Mouse (Mus musculus) liver, embryonic 16.5 days (tissue): ENCODE data around the gene Elmo2. TPM values are rescaled to one million over a fixed set of nuclear protein-coding genes. Genes with fewer than 3 reads are reported as not detected.

Source experiments
- ATAC-seq: fragments of 200-750 bp; cut with Nextera tagmentation; 2 replicates; pipeline ENCODE4 v1.8.0; 2017; ENCODE audit warnings: low read depth, mild to moderate bottlenecking, moderate number of reproducible peaks, moderate library complexity
- H3K27ac ChIP-seq: fragments of 300-500 bp; sonication (generic); 2 replicates; pipeline ENCODE4 v1.5.1; 2014; ENCODE audit warnings: mild to moderate bottlenecking, low read length
- H3K27me3 ChIP-seq: fragments of 300-500 bp; sonication (generic); 2 replicates; pipeline ENCODE4 v1.6.1; 2014; ENCODE audit warnings: low read depth, low read length, mixed read lengths; ENCODE audit not compliant: control insufficient read depth, insufficient read depth
- H3K36me3 ChIP-seq: fragments of 300-500 bp; sonication (generic); 2 replicates; pipeline ENCODE4 v1.6.1; 2014; ENCODE audit warnings: mild to moderate bottlenecking; ENCODE audit not compliant: control insufficient read depth, insufficient read depth
- H3K4me1 ChIP-seq: fragments of 300-500 bp; sonication (generic); 2 replicates; pipeline ENCODE4 v1.6.1; 2014; ENCODE audit warnings: low read depth, low read length, mixed read lengths; ENCODE audit not compliant: control insufficient read depth
- H3K4me2 ChIP-seq: fragments of 300-500 bp; sonication (generic); 2 replicates; pipeline ENCODE4 v1.6.1; 2014; ENCODE audit warnings: low read depth, low read length, mixed read lengths
- H3K4me3 ChIP-seq: fragments of 300-500 bp; sonication (generic); 2 replicates; pipeline ENCODE4 v1.5.1; 2014; ENCODE audit warnings: low read depth, mild to moderate bottlenecking, low read length
- H3K9ac ChIP-seq: fragments of 300-500 bp; sonication (generic); 2 replicates; pipeline ENCODE4 v1.6.1; 2014; ENCODE audit warnings: low read depth, low read length
- H3K9me3 ChIP-seq: fragments of 300-500 bp; sonication (generic); replicated peaks from 2 replicates; pipeline ENCODE4 v1.6.1; 2016; ENCODE audit warnings: low read length; ENCODE audit not compliant: control insufficient read depth
- WGBS: fragments of 180-500 bp; shearing (Covaris S2); extraction: QIAGEN DNeasy Blood & Tissue Kit; methylation state at CpG from one replicate; pipeline ENCODE4 v1.1.7; 2014; ENCODE audit not compliant: insufficient replicate concordance; 5-methylcytosine and 5-hydroxymethylcytosine counted together
- polyA plus RNA-seq: library from polyadenylated mRNA; unstranded; fragments of >200 nt; fragmentation: Nextera tagmentation; extraction: Ambion mirVana; gene quantifications from 2 replicates; pipeline ENCODE4 v1.2.1, GENCODE M21; 2015

The Elmo2 gene
- polyA plus RNA-seq, 1 experiment from 2014 or later = 16.3 TPM

- Histone ChIP-seq H3K27me3 (no peaks in the 10 kb centered on the region), H3K36me3 (no peaks in the 10 kb centered on the region), H3K4me3 (no peak overlapping the region), H3K4me1 (peaks cover 36% of the 10 kb centered on the region), H3K4me2 (no peak overlapping the region), H3K9ac (no peak overlapping the region), H3K27ac (no peak overlapping the region), H3K9me3 (no peaks in the 10 kb centered on the region)
- WGBS = 64% methylated on average over 3 of the region's 3 CpGs
- ATAC-seq = no peak
Measured at GRCm38 (mm10) chr2:165283644-165284043, 42.6 kb downstream of the Elmo2 start.

- no peaks in the 10 kb centered on the region for H3K9me3 ChIP-seq
- no peaks in the 10 kb centered on the region for H3K27me3 ChIP-seq
- H3K36me3 ChIP-seq = no peaks in the 10 kb centered on the region
- no peak for ATAC-seq
- no peak overlapping the region for H3K9ac ChIP-seq
- H3K4me1 ChIP-seq = peaks cover 28% of the 10 kb centered on the region
- no peak overlapping the region for H3K4me3 ChIP-seq
- 62% methylated on average over 4 of the region's 6 CpGs for WGBS
- no peak overlapping the region for H3K4me2 ChIP-seq
- no peak overlapping the region for H3K27ac ChIP-seq
Measured at GRCm38 (mm10) chr2:165281779-165282311, 44.4 kb downstream of the Elmo2 start.

DNA sequence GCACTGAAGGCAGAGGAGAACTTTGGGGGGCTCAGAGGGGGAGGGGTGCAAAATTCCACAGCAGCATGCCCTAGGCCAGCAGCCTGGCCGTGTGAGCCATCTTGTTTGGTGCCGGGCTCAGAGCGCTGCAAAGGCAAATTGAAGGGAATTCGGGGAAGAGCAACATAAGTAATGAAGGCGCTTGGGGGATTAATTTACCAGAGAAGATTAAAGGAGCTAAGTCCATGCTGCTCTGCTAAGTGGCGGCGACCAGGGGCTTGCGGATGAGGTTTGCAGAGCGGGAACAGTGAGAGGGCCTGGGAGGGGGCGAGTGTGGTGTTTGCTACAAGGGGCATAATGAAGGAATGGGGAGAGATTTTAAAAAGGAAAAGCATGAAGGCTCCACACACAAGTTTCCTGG lies 46.9 kb downstream of the Elmo2 start:
- WGBS = 78% methylated on average over 10 of the region's 10 CpGs
- H3K36me3 ChIP-seq = no peaks in the 10 kb centered on the region

GRCm38 (mm10) chr2:165277188-165277740 lies 49.0 kb downstream of the Elmo2 start:
- H3K27ac ChIP-seq = no peak overlapping the region
- no peak overlapping the region for H3K9ac ChIP-seq
- no peak for ATAC-seq
- H3K4me3 ChIP-seq = no peak overlapping the region
- WGBS = 63% methylated on average over 5 of the region's 5 CpGs
- H3K9me3 ChIP-seq = no peaks in the 10 kb centered on the region
- H3K36me3 ChIP-seq = no peaks in the 10 kb centered on the region
- no peaks in the 10 kb centered on the region for H3K4me1 ChIP-seq
- no peak overlapping the region for H3K4me2 ChIP-seq
- H3K27me3 ChIP-seq = no peaks in the 10 kb centered on the region

More for the DNA sequence above, 46.9 kb downstream of the Elmo2 start:
- no peak overlapping the region for H3K9ac ChIP-seq
- H3K4me1 ChIP-seq = peaks cover 8% of the 10 kb centered on the region
- H3K27me3 ChIP-seq = no peaks in the 10 kb centered on the region
- H3K4me2 ChIP-seq = no peak overlapping the region
- no peak for ATAC-seq
- H3K9me3 ChIP-seq = no peaks in the 10 kb centered on the region
- no peak overlapping the region for H3K27ac ChIP-seq
- H3K4me3 ChIP-seq = no peak overlapping the region

GRCm38 (mm10) chr2:165275824-165276223 lies 50.5 kb downstream of the Elmo2 start:
- no peaks in the 10 kb centered on the region for H3K9me3 ChIP-seq
- WGBS = 31% methylated on average over 8 of the region's 8 CpGs
- no peak overlapping the region for H3K27ac ChIP-seq
- no peak overlapping the region for H3K4me3 ChIP-seq
- H3K4me2 ChIP-seq = no peak overlapping the region
- peak; percentile 19; the same call in 1 of the 2 replicates for ATAC-seq
- H3K4me1 ChIP-seq = no peaks in the 10 kb centered on the region
- H3K9ac ChIP-seq = no peak overlapping the region
- no peaks in the 10 kb centered on the region for H3K36me3 ChIP-seq
- H3K27me3 ChIP-seq = no peaks in the 10 kb centered on the region

- Histone ChIP-seq H3K27me3 (no peaks in the 10 kb centered on the region), H3K4me3 (no peak overlapping the region), H3K36me3 (no peaks in the 10 kb centered on the region), H3K9ac (no peak overlapping the region), H3K4me1 (no peaks in the 10 kb centered on the region), H3K4me2 (no peak overlapping the region), H3K27ac (no peak overlapping the region), H3K9me3 (no peaks in the 10 kb centered on the region)
- no peak for ATAC-seq
- 62% methylated on average over 8 of the region's 8 CpGs for WGBS
Measured at GRCm38 (mm10) chr2:165275124-165275640, 51.1 kb downstream of the Elmo2 start.

DNA sequence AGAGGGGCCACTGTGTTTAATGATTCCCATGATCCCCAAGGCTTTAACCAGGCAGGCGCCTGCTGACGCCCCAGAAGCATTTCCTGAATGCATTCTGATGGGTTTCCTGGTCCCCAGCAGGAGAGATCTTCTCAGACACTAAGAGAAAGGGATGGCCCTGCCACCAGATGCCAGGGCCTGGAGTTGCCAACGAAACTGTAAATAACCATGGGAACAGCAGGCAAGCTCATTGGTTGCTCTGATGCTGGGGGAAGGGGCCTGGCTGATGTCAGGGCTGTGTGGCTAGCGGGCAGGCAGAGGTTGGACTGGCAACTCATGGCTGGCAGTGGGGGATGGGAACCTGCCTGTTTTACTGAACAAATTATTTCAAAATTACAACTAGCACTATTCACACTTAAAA lies 52.7 kb downstream of the Elmo2 start:
- ATAC-seq = no peak
- Histone ChIP-seq H3K27me3 (no peaks in the 10 kb centered on the region), H3K4me1 (no peaks in the 10 kb centered on the region), H3K9me3 (no peaks in the 10 kb centered on the region), H3K36me3 (no peaks in the 10 kb centered on the region), H3K4me2 (no peak overlapping the region), H3K4me3 (no peak overlapping the region), H3K27ac (no peak overlapping the region), H3K9ac (no peak overlapping the region)
- 33% methylated on average over 4 of the region's 4 CpGs for WGBS

DNA sequence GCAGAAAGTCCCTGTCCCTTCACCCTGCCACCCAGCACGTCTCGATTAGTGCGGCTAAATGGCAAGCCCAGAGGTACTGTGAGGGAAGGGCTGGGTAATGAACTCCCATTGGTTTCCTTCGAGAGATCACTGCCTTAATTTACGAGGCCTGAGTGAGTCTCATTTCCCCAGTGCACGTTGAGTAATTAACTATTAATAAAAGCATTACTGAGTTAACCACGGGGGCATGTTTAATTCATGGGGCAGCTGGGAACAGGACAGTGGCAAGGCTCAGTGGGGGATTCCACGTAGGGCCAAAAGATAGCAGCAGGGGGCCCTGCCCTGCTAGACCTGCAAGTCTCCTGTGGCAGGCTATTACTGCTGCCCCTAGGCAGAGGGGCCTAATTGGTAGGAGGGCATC lies 55.0 kb downstream of the Elmo2 start:
- Histone ChIP-seq H3K36me3 (no peaks in the 10 kb centered on the region), H3K4me2 (no peak overlapping the region), H3K27ac (no peak overlapping the region), H3K4me3 (no peak overlapping the region), H3K9me3 (no peaks in the 10 kb centered on the region), H3K4me1 (no peaks in the 10 kb centered on the region), H3K27me3 (no peaks in the 10 kb centered on the region), H3K9ac (no peak overlapping the region)
- no peak for ATAC-seq
- WGBS = 20% methylated on average over 8 of the region's 8 CpGs

DNA sequence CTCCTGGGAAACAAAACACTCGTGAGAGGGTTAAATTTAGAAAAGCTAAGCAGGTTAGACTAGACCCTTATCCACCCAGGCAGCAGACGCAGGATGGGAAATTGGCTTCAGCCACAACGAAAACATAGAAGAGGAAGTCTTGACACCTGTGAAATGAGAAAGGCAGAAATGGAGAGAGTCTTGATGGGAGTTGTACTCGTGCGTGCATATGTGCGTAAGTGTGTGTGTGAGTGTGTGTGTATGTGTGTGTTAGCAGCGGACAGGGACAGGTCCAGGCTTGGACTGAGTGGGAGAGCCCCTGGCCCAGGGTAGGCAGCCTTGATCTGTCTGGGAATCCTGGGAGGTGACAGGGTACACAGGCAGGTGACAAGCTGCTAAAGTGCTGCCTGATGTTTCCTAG lies 55.4 kb downstream of the Elmo2 start:
- Histone ChIP-seq H3K4me3 (no peak overlapping the region), H3K36me3 (no peaks in the 10 kb centered on the region), H3K4me2 (no peak overlapping the region), H3K4me1 (no peaks in the 10 kb centered on the region), H3K27ac (no peak overlapping the region), H3K9me3 (no peaks in the 10 kb centered on the region), H3K9ac (no peak overlapping the region), H3K27me3 (peaks cover 2% of the 10 kb centered on the region; the same call in 1 of the 2 replicates)
- WGBS = 32% methylated on average over 7 of the region's 7 CpGs
- no peak for ATAC-seq
